Mouse (Mus musculus) skeletal muscle tissue, adult 2 months (tissue): Measurements from ENCODE around the gene Wnt5b.
"Not testable (repeated sequence)": the region's sequence is repeated elsewhere in the genome, so short reads cannot be mapped to it uniquely, and the experiment has no call there.

ENCODE experiments used
- DNase-seq: peaks from one replicate; pipeline ENCODE4 v3.0.0-alpha.2; 2012; ENCODE audit warnings: low read depth, low spot score

Wnt5b gene

GRCm38 (mm10) chr6:119486381-119487084 lies 57.6 kb downstream of the Wnt5b start:
- DNase-seq: no peak

DNA sequence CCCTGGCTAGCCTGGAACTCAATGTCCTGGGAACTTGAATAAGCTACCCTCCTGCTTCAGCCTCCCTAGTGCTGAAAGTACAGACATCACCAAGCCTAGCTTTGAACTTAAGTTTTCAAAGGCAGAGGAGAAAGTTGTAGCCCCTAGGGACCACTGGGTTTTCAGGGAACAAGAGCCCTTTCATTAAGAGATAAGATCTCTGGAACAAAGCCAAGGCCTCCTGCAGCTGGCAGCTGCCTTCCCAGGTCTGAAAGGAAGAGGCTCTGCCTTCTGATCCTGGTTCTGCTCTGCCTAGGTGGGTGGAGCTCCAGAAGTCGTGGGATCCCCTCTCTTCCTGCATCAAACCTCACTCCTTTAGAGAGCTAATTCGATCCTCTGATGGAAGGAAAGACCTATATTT lies 58.7 kb downstream of the Wnt5b start:
- no peak for DNase-seq

- DNase-seq: no peak
These were observed 61.1 kb downstream of the Wnt5b start for GRCm38 (mm10) chr6:119482958-119483600.

- not testable (repeated sequence) for DNase-seq
These were observed 62.3 kb downstream of the Wnt5b start for GRCm38 (mm10) chr6:119481741-119482390.

DNA sequence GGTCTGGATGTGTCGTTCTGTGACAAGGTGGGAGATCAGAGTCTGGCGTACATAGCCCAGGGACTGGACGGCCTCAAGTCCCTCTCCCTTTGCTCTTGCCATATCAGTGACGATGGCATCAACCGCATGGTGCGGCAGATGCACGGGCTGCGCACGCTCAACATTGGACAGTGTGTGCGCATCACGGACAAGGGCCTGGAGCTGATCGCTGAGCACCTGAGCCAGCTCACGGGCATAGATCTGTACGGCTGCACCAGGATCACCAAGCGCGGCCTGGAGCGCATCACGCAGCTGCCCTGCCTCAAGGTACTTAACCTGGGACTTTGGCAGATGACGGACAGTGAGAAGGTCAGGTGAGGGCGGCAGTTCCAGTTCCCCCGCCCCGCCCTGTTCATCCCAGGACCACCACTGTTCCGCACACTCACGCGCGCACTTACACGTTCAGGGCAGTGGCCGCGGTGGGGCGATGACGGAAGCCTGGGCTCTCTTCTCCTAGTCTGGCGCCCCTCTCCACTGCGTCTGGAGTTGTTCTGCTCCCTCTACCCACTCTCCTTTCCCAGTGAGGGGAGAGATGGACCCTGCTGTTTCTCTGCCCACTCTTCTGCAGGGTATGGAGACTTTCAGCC lies 63.3 kb downstream of the Wnt5b start:
- DNase-seq: no peak

GRCm38 (mm10) chr6:119479876-119480705 lies 64.1 kb downstream of the Wnt5b start:
- peak; percentile 40 for DNase-seq

GRCm38 (mm10) chr6:119479343-119479875 lies 64.7 kb downstream of the Wnt5b start, which contains the start of gene Fbxl14:
TSS of gene Fbxl14 (plus strand) at chr6:119479668.
- DNase-seq: no peak

GRCm38 (mm10) chr6:119478560-119479342 lies 65.4 kb downstream of the Wnt5b start:
- DNase-seq: peak; percentile 69

DNA sequence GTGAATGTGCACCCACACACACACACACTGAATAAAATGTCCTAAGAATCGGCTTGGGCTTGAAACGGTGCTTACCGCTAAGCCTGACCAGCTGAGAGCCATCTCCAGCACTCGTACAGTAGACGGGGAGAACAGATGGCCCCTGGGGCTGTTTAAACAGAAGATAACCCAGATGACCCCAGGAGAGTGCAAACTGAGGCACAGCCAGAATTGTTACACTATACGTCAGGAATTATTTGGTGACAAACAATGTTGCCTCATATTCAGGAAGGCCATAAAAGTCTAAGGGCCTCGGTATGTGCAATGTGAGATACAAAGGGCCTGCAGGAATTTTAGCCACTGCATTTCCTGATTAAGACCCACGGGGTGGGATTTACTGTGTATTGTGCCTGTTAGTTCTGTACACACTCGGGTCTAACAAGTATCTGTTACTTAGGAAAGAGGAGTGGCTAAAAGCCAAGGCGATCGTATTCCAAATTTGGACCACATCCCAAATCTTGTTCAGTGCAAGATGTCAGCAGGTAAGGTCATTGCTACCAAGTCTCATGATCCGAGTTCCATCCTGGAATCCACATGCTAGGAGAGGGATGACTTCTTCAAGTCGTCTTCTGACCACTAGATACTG lies 66.3 kb downstream of the Wnt5b start:
- DNase-seq: no peak

DNA sequence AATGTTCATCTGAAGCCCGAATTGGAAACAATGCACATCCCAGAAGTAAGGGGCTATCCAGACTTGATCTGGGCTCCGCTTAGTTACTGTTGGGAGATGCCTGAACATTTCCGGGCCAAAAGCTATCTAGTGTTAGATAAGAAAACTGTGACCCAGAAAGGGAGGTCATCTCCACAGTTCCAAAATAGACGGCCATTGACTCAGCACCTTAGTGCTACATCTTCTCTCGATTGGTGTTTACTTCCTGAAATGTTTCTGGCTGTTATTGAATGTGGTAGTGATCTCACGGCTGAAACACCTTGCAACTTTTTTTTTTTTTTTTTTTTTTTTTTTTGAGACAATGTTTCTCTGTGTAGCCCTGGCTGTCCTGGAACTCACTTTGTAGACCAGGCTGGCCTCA lies 68.2 kb downstream of the Wnt5b start:
- no peak for DNase-seq

DNA sequence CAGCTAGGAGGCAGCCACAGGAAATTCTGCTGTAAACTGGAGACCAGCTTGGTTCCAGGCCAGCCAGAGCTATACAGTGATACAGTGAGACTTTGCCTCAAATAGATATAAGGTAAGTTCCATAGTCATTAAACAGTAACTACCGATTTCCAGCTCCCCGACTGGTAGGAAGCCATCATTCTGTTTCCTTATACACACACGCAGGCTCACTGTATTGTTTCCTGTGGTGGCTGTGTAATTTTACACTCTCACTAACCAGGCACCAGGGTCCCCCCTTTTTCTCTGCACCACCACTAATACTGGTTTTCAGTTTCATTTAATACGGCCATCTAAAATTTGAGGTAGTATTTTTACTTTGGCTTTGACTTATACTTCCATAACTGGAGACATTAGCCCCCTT lies 70.2 kb downstream of the Wnt5b start:
- no peak for DNase-seq

DNA sequence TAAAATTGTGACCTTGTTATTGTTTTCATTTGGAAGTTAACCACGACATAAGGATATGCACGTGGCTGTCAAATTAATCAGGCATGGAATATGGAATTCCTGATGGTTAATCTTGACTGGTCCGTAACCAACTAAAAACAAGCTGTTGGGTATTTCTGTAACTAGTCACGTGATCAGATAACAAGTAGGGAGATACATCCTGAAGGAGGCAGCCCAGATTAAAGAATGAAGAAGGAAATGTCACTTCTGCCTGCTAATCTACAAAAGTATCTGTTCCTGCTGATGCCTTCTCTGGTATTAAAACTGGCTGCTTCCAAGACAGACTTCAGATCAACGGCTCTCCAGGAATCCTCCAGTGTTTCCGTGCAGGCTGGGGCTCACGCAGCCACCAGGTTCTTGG lies 70.7 kb downstream of the Wnt5b start:
- no peak for DNase-seq

DNA sequence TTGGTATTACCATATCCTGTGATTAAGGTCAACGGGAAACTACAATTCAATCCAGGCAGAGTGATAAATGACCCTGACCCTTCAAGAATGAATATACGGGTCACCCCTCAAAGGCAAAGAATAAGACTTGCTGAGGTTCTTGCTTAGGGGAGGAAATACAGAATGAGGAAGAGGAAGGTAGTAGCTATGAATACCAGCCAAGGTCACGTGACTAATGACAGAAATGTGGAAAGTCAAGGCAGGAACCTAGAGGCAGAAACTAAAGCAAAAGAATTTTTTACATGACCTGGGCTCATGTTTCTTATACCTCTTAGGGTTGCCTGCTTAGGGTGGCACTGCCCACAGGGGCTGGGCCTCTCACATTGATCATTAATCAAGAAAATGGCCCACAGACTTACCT lies 71.4 kb downstream of the Wnt5b start:
- DNase-seq: no peak

GRCm38 (mm10) chr6:119472135-119472534 lies 72.0 kb downstream of the Wnt5b start:
- no peak for DNase-seq

- no peak for DNase-seq
These were observed 73.4 kb downstream of the Wnt5b start for GRCm38 (mm10) chr6:119470777-119471176.

- DNase-seq: no peak
These were observed 76.4 kb downstream of the Wnt5b start for GRCm38 (mm10) chr6:119467785-119468059.

- DNase-seq: peak; percentile 44
These were observed 77.0 kb downstream of the Wnt5b start for GRCm38 (mm10) chr6:119466921-119467784.

DNA sequence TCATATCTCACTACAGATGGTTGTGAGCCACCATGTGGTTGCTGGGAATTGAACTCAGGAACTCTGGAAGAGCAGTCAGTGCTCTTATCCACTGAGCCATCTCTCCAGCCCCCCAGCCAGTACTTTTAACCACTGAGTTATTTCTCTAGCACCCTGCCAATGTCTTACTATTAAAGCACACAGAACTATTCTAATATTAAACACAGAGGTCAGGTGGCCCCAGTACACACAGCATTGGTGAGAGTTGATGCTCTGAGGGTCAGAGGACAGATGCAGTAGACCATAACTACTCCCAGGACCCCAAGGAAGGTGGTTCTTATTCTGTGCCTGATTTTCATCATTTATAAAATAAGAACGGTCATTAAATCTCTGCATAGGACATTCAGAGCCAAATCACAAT lies 78.0 kb downstream of the Wnt5b start:
- no peak for DNase-seq

DNA sequence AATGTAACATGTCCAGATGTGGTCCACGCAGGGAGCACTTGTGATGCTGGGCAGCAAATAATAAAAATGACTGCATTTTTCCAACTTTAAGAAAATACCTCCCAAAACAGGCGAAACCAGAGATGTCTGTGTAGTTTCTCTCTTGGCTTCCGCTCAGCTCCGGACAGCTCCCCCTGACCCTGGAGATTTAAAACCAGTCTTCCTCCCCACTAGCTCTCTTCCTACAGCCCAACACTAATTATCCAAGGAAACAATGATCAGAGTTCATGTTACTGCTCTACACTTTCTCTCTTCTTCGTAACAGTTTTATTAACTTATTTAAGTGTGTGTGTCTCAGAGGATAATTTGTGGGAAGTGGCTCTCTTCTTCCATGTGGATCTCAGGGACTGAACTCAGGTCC lies 83.8 kb downstream of the Wnt5b start:
- no peak for DNase-seq
